Mouse (Mus musculus): ENCODE data around the gene Hoxa9. TPM values are rescaled to one million over a fixed set of nuclear protein-coding genes. Genes with fewer than 3 reads are reported as not detected.
A peak's percentile ranks its signal among the peaks of the same experiment; 100 is the strongest.

The Hoxa9 gene
- total RNA-seq, 2 experiments from 2014 or later, result 3.9 to 6.8 TPM

- intact Hi-C loops (cut with DNase I), result loop anchor here (5.0 kb wide), 2 partner anchors 35 to 185 kb away; partner anchors contain the start of gene Hoxa1
- peak; percentile 79 to 84 for DNase-seq
Observed at GRCm38 (mm10) chr6:52191860-52192550, 38.9 kb downstream of the Hoxa9 start.

- no peak for DNase-seq
- intact Hi-C loops (cut with DNase I), result loop anchor here (5.0 kb wide), 2 partner anchors 34 to 184 kb away; partner anchors contain the start of gene Hoxa1
Observed at GRCm38 (mm10) chr6:52190906-52191810, 39.7 kb downstream of the Hoxa9 start, which contains the start of gene Hoxa4. Gene Hoxa4, minus strand, starts transcription at chr6:52191753.

GRCm38 (mm10) chr6:52190410-52190809 is 40.5 kb downstream of the Hoxa9 start:
- DNase-seq, result peak in 1 of 2 experiments; percentile 25
- intact Hi-C loops (cut with DNase I), result loop anchor here (5.0 kb wide), 2 partner anchors 33 to 183 kb away; partner anchors contain the start of gene Hoxa1

DNA sequence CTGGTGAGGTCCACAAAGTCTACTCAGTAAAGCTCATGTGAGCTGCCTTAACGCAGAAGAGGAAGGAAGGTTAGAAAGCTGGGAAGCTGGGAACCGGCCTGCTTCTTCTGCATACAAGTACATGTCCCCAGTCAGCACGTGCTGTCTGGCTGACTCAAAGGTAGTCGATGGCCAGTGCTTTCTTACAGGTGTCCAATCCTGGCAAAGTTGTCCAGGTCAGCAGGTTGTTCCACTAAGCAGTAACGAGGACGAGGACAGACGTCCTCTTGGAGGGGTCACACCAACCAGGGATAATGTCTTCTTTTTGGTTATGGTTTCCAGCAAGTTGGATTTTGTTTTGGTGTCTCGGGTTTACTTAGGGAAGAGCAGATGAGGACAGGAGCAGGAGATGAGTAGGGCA is 41.0 kb downstream of the Hoxa9 start:
- intact Hi-C loops (cut with DNase I), result loop anchor here (5.0 kb wide), 2 partner anchors 33 to 183 kb away; partner anchors contain the start of gene Hoxa1
- no peak for DNase-seq

DNA sequence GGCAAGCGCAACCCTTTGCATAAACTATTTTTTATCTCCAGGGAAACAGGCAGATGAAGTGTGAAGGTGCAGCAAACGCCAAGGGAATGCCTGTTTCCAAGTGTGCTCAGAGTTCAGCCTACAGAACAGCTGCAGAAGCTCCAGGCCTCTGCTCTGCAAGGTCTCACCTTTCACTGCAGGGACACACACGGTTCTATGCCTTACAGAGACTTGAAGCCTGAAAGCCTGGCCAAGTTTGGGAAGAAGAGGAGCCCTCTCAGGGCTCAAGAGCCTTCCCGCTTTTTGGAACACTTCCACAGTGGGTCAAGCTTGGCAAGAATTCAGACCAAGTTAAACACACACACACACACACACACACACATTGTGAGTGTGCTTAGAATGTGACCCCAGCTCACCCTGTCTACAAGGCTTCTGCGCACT is 41.7 kb downstream of the Hoxa9 start:
- DNase-seq, result no peak
- intact Hi-C loops (cut with DNase I), result no loop called here

GRCm38 (mm10) chr6:52186500-52186899 is 44.4 kb downstream of the Hoxa9 start:
- DNase-seq, result no peak
- intact Hi-C loops (cut with DNase I), result no loop called here

GRCm38 (mm10) chr6:52185834-52186233 is 45.1 kb downstream of the Hoxa9 start:
- intact Hi-C loops (cut with DNase I), result no loop called here
- DNase-seq, result no peak

DNA sequence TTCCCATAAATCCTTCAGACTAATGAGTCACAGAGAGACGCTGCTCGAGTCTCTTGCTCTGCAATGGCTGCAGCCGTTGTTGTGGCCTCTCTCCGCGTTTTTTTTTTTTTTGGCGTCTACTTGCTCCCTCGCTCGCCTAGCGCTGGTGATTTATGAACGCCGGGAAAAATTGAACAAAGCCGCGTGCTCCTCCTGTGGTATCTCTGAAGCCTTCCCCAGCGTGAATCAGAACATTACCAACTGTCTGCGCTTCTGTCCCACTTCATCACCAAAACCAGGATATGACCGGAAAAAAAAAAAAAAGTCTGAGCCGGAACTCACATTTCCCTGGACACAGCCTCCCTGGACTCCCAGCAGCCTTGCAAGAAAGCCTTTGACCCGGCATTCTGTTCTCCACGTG is 45.7 kb downstream of the Hoxa9 start:
- intact Hi-C loops (cut with DNase I), result no loop called here
- no peak for DNase-seq

GRCm38 (mm10) chr6:52184668-52185067 is 46.2 kb downstream of the Hoxa9 start:
- intact Hi-C loops (cut with DNase I), result no loop called here

GRCm38 (mm10) chr6:52183311-52184080 is 47.4 kb downstream of the Hoxa9 start:
- intact Hi-C loops (cut with DNase I), result no loop called here
- no peak for DNase-seq

More at GRCm38 (mm10) chr6:52184668-52185067, 46.2 kb downstream of the Hoxa9 start:
- no peak for DNase-seq

DNA sequence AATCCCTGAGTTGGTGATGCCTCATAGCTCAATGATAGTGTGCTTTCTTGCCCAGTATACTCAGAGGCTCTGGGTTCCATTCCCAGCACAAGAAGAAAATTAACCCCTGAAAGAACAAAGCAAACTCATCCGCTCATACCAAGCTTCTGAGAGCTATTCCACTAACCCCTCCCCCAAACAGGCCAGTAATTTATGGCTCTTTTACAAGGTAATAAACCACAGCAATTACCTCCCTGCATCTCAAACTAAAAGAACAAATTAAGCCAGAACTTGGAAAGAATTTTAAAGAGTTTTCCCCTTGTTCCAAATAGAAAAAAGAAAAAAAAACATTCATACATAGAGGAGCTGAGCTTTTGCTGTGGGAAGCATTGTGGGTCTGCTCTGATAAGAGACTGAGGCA is 48.1 kb downstream of the Hoxa9 start:
- intact Hi-C loops (cut with DNase I), result no loop called here
- DNase-seq, result no peak

DNA sequence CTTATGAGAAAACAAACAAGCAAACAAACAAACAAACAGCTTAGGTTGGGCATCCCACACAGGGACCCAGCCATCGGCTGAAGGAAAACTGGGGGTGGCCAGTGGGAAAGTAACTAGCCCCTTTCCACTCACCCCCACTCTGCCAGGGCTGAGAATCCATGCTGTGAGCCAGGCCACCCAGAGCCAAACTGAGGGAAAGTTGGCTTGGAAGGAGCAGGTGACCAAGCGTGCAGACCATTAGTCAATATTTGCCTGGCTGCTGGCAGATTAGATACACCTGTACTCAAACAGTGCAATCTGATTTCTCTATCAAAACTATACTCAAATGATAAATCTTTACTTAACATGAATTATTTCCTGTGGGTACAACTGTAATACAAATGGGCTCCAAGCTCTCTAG is 48.9 kb downstream of the Hoxa9 start:
- no peak for DNase-seq
- intact Hi-C loops (cut with DNase I), result no loop called here

- intact Hi-C loops (cut with DNase I), result no loop called here
- no peak for DNase-seq
Observed at GRCm38 (mm10) chr6:52180726-52181125, 50.2 kb downstream of the Hoxa9 start.

DNA sequence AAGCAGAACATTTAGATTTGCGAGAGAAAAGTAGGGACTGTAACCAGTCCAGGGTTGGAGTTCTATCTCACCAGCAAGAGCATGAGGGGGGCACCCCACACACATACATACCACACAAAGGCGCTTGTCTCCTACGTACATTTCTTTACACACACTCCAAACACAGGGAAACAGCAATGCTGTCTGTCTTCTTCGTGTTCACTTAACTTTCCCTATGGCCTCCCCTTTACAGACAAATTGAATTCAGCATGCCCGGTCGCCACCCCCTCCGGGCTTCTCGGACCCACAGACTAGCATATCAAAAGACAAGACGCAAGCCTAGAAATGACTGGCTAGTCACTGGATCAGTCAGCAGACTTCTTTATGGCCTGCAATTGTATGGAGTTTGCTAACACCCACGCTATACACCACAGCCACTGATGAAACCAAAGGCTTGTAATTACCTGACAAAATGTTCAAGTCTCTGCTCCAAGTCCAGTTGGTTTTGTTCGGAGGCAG is 50.6 kb downstream of the Hoxa9 start:
- intact Hi-C loops (cut with DNase I), result no loop called here
- DNase-seq, result no peak

DNA sequence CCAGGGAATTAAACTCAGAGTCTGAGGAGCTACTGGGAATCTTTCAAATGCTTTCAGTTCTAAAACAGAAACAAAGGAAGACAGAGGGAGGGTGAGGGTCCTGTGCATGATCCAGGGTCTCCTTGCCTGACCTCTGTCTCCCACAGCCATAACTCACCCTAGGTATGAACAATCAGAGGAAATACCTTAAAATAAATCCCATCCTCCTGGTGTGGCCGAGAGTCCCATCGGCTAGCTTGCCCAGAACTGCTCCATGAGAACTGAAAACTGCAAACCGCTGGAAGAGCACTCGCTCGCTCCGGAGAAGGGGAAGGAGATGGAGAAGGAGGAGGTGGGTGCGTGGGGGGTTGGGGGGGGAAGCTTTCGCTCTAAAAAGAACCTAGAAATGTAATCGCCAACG is 51.2 kb downstream of the Hoxa9 start:
- intact Hi-C loops (cut with DNase I), result no loop called here

DNA sequence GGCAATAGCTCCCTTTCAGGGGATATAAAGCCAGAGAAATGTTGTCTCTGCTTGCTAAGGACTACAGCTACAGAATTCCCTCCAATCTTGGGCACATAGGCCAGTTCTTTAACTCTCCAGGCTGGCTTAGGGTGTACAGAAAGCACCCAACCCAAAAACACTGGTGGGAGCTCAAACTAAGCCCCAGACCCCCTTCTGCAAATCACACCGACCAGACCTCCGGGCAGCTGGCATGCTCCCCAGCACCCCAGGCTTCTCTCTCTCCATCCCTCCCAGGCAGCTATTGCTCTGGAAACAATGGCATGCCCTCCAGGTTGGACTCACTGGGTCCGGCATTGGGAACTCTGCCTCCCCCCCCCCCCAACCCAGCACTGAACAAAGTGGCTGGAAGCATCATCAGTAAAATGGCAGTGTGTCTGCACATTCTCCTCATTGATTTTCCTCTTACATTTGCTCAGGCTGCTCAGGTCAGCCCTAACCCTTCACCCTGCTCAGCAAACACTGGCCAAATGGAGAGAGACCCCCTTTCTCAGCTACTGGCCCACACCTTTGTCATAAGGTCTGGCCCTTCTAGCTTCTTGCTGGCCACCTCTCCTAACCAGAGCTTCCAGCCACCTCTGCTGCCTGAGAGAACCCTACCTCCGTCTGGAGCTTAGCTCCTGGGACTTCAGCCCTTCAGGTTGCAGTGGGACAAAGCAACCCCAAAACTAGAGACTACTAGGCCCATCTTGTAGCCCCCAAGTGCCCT is 51.8 kb downstream of the Hoxa9 start:
- no peak for DNase-seq
- intact Hi-C loops (cut with DNase I), result no loop called here

More for the DNA sequence above, 51.2 kb downstream of the Hoxa9 start:
- no peak for DNase-seq

DNA sequence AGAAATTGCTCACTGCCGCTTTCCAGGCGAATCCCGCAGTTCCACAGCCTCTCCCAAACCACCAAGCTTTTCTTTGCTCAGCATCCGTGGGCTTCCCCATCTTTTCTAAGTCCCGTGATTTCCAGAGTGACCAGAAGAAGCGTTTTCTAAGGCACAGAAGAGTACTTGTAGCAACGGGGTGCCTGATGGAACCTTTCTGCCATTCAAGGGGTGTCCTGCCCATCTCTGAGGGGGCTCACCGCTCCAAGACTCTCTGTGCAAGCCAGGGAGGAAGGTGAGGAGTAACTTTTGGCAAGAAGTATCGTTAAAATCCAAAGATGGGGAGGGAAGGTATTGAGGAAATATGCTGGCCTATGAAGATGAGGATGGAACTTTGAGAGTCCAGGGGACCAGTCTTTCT is 53.1 kb downstream of the Hoxa9 start:
- no peak for DNase-seq
- intact Hi-C loops (cut with DNase I), result no loop called here

DNA sequence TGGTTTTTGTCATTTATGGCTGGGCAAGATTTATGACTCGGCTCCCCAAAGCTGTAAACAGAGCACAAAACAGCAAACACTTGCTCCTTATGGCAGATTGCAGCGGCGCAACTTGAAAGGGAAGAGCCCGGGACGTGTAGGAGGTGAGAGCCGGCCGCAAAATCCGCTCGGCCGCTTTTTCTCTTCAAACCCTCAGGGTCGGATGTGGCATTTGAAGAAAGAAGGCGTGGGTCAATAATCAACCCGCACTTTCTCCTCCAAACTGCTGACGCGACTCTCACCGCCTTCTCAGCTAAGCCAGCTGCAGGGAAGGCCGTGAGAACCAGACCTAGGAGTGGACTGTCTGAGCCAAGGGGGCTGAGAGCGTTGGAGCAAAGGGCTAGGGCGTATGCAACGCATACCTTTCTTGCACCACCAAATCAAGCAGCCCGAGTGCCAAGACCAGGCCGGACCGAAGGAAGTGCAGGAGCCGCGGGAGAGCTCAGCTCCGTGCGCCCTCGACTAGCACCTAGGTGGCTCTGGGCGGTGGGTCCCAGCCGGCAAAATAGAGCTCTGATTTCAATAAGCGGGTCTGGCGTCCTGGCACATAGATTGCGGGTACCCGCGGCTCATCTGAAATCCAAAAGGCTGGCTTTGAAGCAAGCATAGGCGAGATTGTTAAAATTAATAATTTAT is 53.7 kb downstream of the Hoxa9 start, which contains the start of gene 5730596B20Rik:
5730596B20Rik (plus strand) TSS at position 438 of the 675 bp plus-strand sequence.
- intact Hi-C loops (cut with DNase I), result no loop called here
- no peak for DNase-seq

- DNase-seq, result no peak
- intact Hi-C loops (cut with DNase I), result no loop called here
Observed at GRCm38 (mm10) chr6:52176391-52176790, 54.5 kb downstream of the Hoxa9 start.

All from gastrocnemius, postnatal 36 days (tissue).